Mouse (Mus musculus): ENCODE measurements around the gene Get4. TPM values are rescaled to one million over a fixed set of nuclear protein-coding genes. Genes with fewer than 3 reads are reported as not detected.
A peak's percentile ranks its signal among the peaks of the same experiment; 100 is the strongest.

The Get4 gene
- polyA plus RNA-seq, 1 experiment from 2014 or later: 143 TPM

- peak overlapping the region; percentile 91 for H3K27ac ChIP-seq (ENCODE audit: low read length)
- H3K4me1 ChIP-seq (ENCODE audit: control insufficient read depth, insufficient read depth, low read length): peaks cover 29% of the 10 kb centered on the region
- H3K9ac ChIP-seq (ENCODE audit: low read depth, low read length): peak overlapping the region; percentile 40
- ATAC-seq: peak; percentile 47
- H3K9me3 ChIP-seq (ENCODE audit: control insufficient read depth, low read length): no peaks in the 10 kb centered on the region
- H3K4me2 ChIP-seq (ENCODE audit: low read depth, low read length): peak overlapping the region; percentile 22; the same call in 1 of the 2 replicates
- H3K4me3 ChIP-seq (ENCODE audit: low read length): no peak overlapping the region
- no peaks in the 10 kb centered on the region for H3K27me3 ChIP-seq (replicated peaks; ENCODE audit: control insufficient read depth, insufficient read depth, low read length)
- 64% methylated on average over 21 of the region's 21 CpGs for WGBS
- no peaks in the 10 kb centered on the region for H3K36me3 ChIP-seq (ENCODE audit: control insufficient read depth, insufficient read depth, low read length)
These were observed 65.8 kb downstream of the Get4 start for GRCm38 (mm10) chr5:139317751-139318504.

Other genes with a start within 250 kb of the Get4 start
- 22.7 and 23.6 TPM in 2 replicates for gene Prkar1b, start 102.3 kb upstream of the Get4 start, polyA plus RNA-seq (2015; fragmentation: Nextera tagmentation; extraction: Ambion mirVana)
- 2.4 and 4.7 TPM in 2 replicates for gene Dnaaf5, start 102.1 kb upstream of the Get4 start, polyA plus RNA-seq (2015; fragmentation: Nextera tagmentation; extraction: Ambion mirVana)
- gene Sun1, start 51.7 kb upstream of the Get4 start, polyA plus RNA-seq (2015; fragmentation: Nextera tagmentation; extraction: Ambion mirVana): 36.6 and 38.8 TPM in 2 replicates
- 5.3 and 6.3 TPM in 2 replicates for gene Adap1, start 73.3 kb downstream of the Get4 start, polyA plus RNA-seq (2015; fragmentation: Nextera tagmentation; extraction: Ambion mirVana)
- gene Cox19, start 99.1 kb downstream of the Get4 start, polyA plus RNA-seq (2015; fragmentation: Nextera tagmentation; extraction: Ambion mirVana): 183 and 195 TPM in 2 replicates
- gene Cyp2w1, start 100.3 kb downstream of the Get4 start, polyA plus RNA-seq (2015; fragmentation: Nextera tagmentation; extraction: Ambion mirVana): 33.9 and 44.0 TPM in 2 replicates
- 2.3 and 2.5 TPM in 2 replicates for gene Gpr146, start 125.4 kb downstream of the Get4 start, polyA plus RNA-seq (2015; fragmentation: Nextera tagmentation; extraction: Ambion mirVana)
- gene C130050O18Rik, start 153.0 kb downstream of the Get4 start, polyA plus RNA-seq (2015; fragmentation: Nextera tagmentation; extraction: Ambion mirVana): 0.87 and 1.0 TPM in 2 replicates
- gene Gper1, start 170.8 kb downstream of the Get4 start, polyA plus RNA-seq (2015; fragmentation: Nextera tagmentation; extraction: Ambion mirVana): 1.1 and 1.5 TPM in 2 replicates
- 25.8 and 35.5 TPM in 2 replicates for gene 3110082I17Rik, start 208.2 kb downstream of the Get4 start, polyA plus RNA-seq (2015; fragmentation: Nextera tagmentation; extraction: Ambion mirVana)
- gene Zfand2a, start 232.2 kb downstream of the Get4 start, polyA plus RNA-seq (2015; fragmentation: Nextera tagmentation; extraction: Ambion mirVana): 7.1 and 7.2 TPM in 2 replicates